Mouse (Mus musculus): ENCODE results near the gene Adamts12. TPM values are rescaled to one million over a fixed set of nuclear protein-coding genes. Genes with fewer than 3 reads are reported as not detected.

The Adamts12 gene
- total and polyA plus RNA-seq, 3 experiments: not detected

DNA sequence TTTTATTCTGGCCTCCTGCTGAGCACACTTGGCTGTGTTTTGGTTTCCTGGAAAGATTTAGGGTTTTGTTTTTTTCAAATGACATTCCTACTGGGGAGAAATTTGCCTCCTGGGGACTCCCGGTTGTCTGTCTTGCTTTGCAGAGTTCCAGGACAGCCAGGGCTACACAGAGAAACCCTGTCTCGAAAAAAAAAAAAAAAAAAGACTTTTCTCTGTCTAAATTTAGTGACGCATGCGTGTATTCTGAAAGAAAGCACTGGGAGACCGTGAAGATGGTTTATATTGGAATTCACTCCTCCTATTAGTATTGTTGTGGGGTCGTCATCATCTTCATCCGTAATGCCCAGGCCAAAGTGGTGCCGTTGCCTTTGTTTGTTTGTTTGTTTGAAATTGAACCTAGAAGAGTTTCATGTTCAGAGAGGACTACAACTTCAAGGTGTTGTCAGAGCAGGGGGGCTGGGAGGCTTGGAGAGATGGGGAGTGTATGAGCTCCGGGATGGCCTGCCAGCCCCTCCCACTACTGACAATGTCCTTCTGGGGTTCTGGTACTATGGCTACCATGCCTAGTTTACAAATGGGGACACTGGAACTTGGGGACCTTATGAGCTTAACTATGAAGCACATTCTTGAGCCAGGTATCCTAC lies 1.1 kb downstream of the Adamts12 start:
- Histone ChIP-seq H3K27ac (ENCODE audit: control insufficient read depth, low read depth, low read length) (no peak overlapping the region), H3K27me3 (ENCODE audit: control insufficient read depth in 1 of 2, insufficient read depth in 2 of 2, low read length in 2 of 2) (no peaks in the 10 kb centered on the region), H3K9me3 (replicated peaks; ENCODE audit: insufficient read depth, low read length) (no peaks in the 10 kb centered on the region), H3K4me1 (ENCODE audit: control insufficient read depth in 1 of 2, insufficient read depth in 2 of 2, low read length in 2 of 2) (no peaks in the 10 kb centered on the region), H3K79me2 (ENCODE audit: control insufficient read depth, insufficient read depth, low read length, poor library complexity) (no peaks in the 10 kb centered on the region), H3K4me3 (ENCODE audit: control insufficient read depth in 1 of 2, insufficient read depth in 1 of 2, low read depth in 2 of 2, low read length in 2 of 2) (no peak overlapping the region), H3K9ac (ENCODE audit: control insufficient read depth, low read depth, low read length, poor library complexity, severe bottlenecking) (no peak overlapping the region), H3K36me3 (ENCODE audit: control insufficient read depth in 1 of 2, insufficient read depth in 2 of 2, low read length in 2 of 2) (no peaks in the 10 kb centered on the region)
- DNase-seq (ENCODE audit: low read depth, low spot score): no peak
- TF ChIP-seq MAX (IDR thresholded peaks at IDR 0.05; ENCODE audit: low read length) (no peak), HCFC1 (IDR thresholded peaks at IDR 0.05; ENCODE audit: low read depth, low read length) (no peak), MAZ (IDR thresholded peaks at IDR 0.05; ENCODE audit: low read depth, low read length) (no peak), ZNF384 (IDR thresholded peaks at IDR 0.05; ENCODE audit: low read depth, low read length) (no peak), MEF2A (IDR thresholded peaks at IDR 0.05; ENCODE audit: extremely low read depth, insufficient replicate concordance, low read depth, low read length, poor library complexity, severe bottlenecking) (no peak), RCOR1 (IDR thresholded peaks at IDR 0.05; ENCODE audit: low read depth, low read length) (no peak), ZMIZ1 (IDR thresholded peaks at IDR 0.05; ENCODE audit: low read depth, low read length) (no peak), USF1 (IDR thresholded peaks at IDR 0.05; ENCODE audit: low read depth, low read length) (no peak), NRF1 (IDR thresholded peaks at IDR 0.05; ENCODE audit: insufficient read depth, low read depth, low read length, poor library complexity, severe bottlenecking) (no peak), BHLHE40 (IDR thresholded peaks at IDR 0.05; ENCODE audit: borderline replicate concordance, low read depth, low read length) (no peak), CHD1 (IDR thresholded peaks at IDR 0.05; ENCODE audit: low read depth, low read length) (no peak), ETS1 (IDR thresholded peaks at IDR 0.05; ENCODE audit: low read depth, low read length) (no peak), POLR2AphosphoS5 (IDR thresholded peaks at IDR 0.05; ENCODE audit: borderline replicate concordance, low read depth, low read length) (no peak), JUND (IDR thresholded peaks at IDR 0.05; ENCODE audit: low read depth, low read length) (no peak), POLR2A (IDR thresholded peaks at IDR 0.05; ENCODE audit: control insufficient read depth in 1 of 2, insufficient read depth in 1 of 2, low read depth in 1 of 2, low read length in 2 of 2, poor library complexity in 1 of 2) (no peak), TBP (IDR thresholded peaks at IDR 0.05; ENCODE audit: low read depth, low read length) (no peak), ZKSCAN1 (IDR thresholded peaks at IDR 0.05; ENCODE audit: low read depth, low read length) (no peak), ZC3H11A (IDR thresholded peaks at IDR 0.05; ENCODE audit: low read depth, low read length) (no peak), EP300 (IDR thresholded peaks at IDR 0.05; ENCODE audit: low read depth in 1 of 2, low read length in 2 of 2) (no peak)

DNA sequence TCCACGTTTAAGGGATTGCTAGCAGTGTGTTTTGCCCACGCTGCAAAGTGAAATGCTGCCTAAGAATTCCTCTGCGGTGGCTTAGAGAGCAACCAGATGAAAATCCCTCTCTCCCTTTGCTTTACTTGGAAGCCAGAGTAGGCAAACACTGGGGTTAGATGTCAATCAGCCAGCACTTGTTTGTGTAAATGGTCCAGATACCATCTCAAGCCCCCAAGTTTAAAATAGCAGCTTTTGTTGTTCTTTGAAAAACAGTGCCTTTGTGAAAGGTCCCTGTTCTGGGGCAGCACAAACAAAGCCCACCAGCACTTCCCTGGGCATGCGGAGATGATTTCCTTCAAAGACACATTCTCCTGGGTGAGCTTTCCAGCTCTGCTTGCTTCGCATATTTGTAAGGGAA lies 1.7 kb downstream of the Adamts12 start:
- no peak for DNase-seq (ENCODE audit: low read depth, low spot score)
- H3K4me1 ChIP-seq (ENCODE audit: control insufficient read depth in 1 of 2, insufficient read depth in 2 of 2, low read length in 2 of 2): no peaks in the 10 kb centered on the region
- no peak for TF ChIP-seq KAT2A (conservative IDR thresholded peaks at IDR 0.05; ENCODE audit: low read depth, low read length)
- TF ChIP-seq NRF1 (IDR thresholded peaks at IDR 0.05; ENCODE audit: insufficient read depth, low read depth, low read length, poor library complexity, severe bottlenecking): no peak
- no peak for TF ChIP-seq MXI1 (IDR thresholded peaks at IDR 0.05; ENCODE audit: low read depth, low read length)
- no peak for TF ChIP-seq CHD2 (IDR thresholded peaks at IDR 0.05; ENCODE audit: low read length)
- TF ChIP-seq GATA1 (IDR thresholded peaks at IDR 0.05; ENCODE audit: low read depth, low read length): no peak
- no peak for TF ChIP-seq ETS1 (IDR thresholded peaks at IDR 0.05; ENCODE audit: low read depth, low read length)
- no peak for TF ChIP-seq NELFE (IDR thresholded peaks at IDR 0.05; ENCODE audit: low read depth, low read length)
- TF ChIP-seq POLR2AphosphoS2 (IDR thresholded peaks at IDR 0.05; ENCODE audit: low read length): no peak
- no peak for TF ChIP-seq HCFC1 (IDR thresholded peaks at IDR 0.05; ENCODE audit: low read depth, low read length)
- TF ChIP-seq TAL1 (IDR thresholded peaks at IDR 0.05; ENCODE audit: low read length): no peak
- no peak for TF ChIP-seq ZNF384 (IDR thresholded peaks at IDR 0.05; ENCODE audit: low read depth, low read length)
- TF ChIP-seq ELF1 (IDR thresholded peaks at IDR 0.05; ENCODE audit: low read depth, low read length): no peak
- TF ChIP-seq CTCF (IDR thresholded peaks at IDR 0.05 in 2 of 3, conservative IDR thresholded peaks at IDR 0.05 in 1 of 3; ENCODE audit: control insufficient read depth in 1 of 3, insufficient read depth in 1 of 3, low read depth in 2 of 3, low read length in 3 of 3, poor library complexity in 1 of 3, severe bottlenecking in 1 of 3): no peak
- no peak for TF ChIP-seq USF1 (IDR thresholded peaks at IDR 0.05; ENCODE audit: low read depth, low read length)
- H3K27me3 ChIP-seq (ENCODE audit: control insufficient read depth in 1 of 2, insufficient read depth in 2 of 2, low read length in 2 of 2): no peaks in the 10 kb centered on the region
- no peaks in the 10 kb centered on the region for H3K36me3 ChIP-seq (ENCODE audit: control insufficient read depth in 1 of 2, insufficient read depth in 2 of 2, low read length in 2 of 2)
- no peak overlapping the region for H3K27ac ChIP-seq (ENCODE audit: control insufficient read depth, low read depth, low read length)
- no peaks in the 10 kb centered on the region for H3K9me3 ChIP-seq (replicated peaks; ENCODE audit: insufficient read depth, low read length)
- H3K9ac ChIP-seq (ENCODE audit: control insufficient read depth, low read depth, low read length, poor library complexity, severe bottlenecking): no peak overlapping the region
- no peaks in the 10 kb centered on the region for H3K79me2 ChIP-seq (ENCODE audit: control insufficient read depth, insufficient read depth, low read length, poor library complexity)
- no peak overlapping the region for H3K4me3 ChIP-seq (ENCODE audit: control insufficient read depth in 1 of 2, insufficient read depth in 1 of 2, low read depth in 2 of 2, low read length in 2 of 2)

All from MEL (cell line).